Mouse (Mus musculus) layer of hippocampus, postnatal 36 days (tissue): ENCODE data around the gene Fam20c. TPM values are rescaled to one million over a fixed set of nuclear protein-coding genes. Genes with fewer than 3 reads are reported as not detected.

Source experiments
- DNase-seq, 2 experiments: peaks; one replicate each; pipeline ENCODE4 v3.0.0; 2022
- total RNA-seq, 2 experiments: library from RNA; stranded (reverse); gene quantifications; 2 replicates each; pipeline ENCODE4 v1.2.3; 2021

The Fam20c gene
- 10 to 100 TPM; 29.1 to 30.3 TPM for total RNA-seq

DNA sequence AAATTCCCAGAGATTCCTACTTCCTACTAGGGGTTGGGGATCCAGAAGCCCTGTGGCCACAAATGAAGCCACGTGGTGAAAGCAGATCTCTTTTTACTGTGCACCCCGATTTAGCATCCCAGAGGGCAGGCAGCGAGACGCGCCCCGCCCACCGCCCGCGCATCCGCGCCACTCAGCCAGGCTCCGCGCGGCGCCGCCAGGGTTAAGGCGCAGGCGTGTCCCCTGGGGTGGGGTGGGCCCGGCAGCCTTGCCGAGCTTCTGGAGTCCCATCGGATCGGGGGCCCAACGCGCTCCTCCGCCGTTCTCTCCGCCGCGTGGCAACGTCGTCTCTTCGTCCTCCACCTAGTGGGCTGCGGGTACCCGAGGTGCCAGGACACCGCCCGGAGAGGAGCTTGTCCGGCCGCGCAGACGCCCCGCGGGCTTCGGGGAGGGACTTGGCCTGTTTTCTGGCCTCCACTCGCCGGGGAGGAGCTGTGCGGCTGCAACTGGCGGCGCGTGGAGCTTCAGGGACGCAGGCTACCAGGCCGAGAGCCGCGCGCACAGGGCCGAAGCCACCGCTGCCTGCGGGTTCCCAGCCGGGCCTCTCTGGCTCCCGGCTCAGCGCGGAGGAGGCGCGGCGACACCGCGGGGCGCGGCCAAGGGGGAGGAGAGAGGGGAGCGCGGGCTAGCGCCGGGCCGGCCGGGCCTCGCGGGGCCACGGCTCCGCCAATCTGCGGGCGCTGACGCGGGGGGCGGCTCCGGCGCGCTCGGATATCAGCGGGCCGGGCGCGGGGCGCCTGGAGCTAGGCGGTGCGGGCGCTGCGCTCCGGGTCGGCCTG is at the start of gene Fam20c:
TSS of gene Fam20c (plus strand) at position 212 of the 818 bp plus-strand sequence.
- DNase-seq, result peak; percentile 81 to 85

DNA sequence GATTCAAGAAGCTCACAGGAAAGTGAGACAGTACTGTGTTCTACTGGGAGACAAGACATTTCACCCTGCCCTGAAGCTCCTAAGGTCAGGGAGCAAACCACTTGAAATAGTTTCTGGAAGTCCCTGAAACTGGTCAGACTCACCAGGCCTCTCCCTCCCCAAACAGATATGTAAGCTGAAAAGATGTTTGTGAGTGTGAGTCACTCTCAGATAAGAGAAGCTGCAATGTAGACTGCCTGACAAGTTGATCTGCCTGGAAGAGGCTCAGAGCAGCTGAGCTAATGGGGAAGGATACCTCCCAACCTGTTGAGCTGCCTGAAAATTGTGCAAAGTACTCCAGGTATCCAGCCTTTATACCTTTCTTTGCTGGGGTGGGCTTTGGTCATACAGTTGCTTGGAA is 46.9 kb upstream of the Fam20c start:
- DNase-seq, result no peak

DNA sequence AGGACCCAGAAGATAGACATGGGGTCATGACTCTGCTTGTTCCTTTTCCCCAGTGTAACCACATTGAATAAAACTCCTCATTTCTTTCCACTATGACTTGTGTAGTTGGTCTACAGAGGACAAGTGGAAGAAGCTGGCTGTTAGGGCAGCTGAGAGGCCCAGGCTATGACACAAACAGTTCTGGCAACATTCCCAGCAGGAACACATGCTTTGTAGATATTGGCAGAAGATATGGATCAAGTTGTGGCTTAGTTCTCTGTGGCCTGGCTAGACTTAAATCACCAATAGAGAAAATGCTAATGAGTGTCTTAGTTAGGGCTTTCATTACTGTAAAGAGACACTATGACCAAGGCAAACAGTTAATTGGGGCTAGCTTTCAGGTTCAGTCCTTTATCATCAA is 45.7 kb upstream of the Fam20c start:
- DNase-seq, result no peak

DNA sequence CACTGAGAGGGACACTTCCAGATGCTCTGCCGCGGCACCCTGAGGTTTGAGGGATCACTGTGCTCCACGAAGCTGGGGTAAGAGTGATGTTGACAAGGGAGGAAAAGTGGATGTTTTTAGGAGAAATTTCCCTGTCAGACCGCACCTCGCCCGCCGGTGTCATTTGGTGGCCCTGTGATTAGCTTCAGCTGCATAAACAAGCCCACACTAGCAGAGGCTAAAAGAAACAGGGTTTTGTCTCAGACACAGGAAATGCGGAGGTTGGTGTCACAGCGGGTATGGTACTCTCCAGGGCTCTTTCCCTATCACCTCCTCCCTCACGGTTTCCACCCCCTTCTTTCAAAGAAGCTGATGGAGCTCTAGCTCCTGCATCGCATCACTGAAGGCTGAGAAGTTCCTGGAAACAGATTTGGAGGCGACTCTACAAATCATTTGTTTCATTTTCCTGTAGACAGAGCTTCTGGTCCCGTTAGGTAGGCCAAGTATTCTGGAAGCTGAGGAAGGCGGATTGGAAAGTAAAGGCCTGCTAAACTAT is 38.7 kb upstream of the Fam20c start:
- no peak for DNase-seq

DNA sequence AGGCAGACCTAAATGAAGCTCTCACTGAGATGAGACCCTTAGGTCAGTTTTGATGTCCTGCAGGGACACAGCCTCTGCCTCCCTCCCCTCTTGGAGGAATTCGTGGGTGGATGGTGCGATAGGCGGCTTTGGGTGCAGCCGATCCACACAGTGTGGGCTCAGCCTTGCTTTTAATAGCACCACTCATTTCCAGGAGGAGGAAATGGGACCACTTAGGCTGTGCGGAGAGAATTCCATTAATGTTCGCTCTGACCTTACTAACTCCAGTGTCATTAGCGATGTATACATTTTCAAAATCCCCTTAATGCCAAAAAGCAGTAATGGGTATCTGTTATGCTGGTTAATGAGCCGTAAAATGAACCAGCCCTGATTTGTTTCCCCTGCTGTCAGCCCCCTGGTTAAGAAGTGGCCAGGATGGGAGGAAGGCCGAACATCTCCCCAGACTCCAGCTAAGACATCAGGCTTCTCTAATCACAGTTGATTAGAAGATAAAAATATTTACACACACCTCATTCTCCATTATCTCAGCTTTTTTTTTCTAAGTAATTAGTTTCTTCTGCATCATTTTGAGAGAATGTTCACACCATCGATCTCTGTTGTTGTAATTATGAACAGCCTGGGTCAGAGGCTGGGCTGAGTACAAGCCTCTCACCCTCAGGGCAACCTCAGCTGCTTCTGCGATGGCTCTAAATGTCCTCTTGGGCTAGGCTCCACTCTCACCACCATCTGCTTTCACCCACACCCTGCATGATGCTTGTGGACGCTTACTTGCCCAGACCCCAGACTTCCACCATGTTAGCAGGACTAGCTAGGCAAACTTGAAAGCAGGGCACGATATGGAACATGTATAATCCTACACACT is 33.8 kb upstream of the Fam20c start:
- no peak for DNase-seq

DNA sequence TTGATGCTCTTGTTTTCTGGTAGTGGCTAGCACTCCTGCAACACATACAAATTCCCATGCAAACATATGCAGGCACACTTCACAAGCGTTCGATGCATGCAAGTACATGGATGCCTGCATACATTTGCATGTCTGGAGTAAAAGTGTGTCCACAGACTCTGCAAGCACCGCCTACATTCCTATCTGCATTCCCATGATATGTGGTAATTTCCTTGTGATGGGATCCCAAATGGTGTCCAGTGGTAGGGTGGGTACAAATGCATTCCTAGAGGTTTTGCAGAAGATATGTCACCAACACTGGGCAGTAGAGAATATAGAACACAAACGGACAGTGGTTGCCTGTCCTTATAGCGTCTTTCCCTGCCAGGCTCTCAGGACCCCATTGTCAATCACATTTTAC is 29.9 kb upstream of the Fam20c start:
- DNase-seq, result no peak

DNA sequence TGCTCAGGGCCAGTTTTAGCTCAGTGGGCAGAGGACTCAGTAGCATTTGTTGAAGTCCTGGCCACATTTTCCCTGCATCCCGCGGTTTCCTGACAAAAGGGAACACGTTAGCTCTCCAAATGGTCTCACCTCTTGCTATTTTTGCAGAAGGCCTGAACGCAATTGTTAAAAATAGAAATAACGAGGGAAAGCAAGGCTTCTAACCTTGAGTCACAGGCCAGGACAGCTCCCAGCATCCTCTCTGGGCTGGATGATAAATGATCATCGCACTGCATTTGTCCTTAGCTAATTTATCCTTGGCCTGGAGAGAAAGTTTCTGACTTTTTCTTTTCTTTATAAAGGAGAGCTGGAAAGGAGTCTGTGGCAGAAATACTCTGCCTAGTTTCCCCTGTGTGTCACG is 29.2 kb upstream of the Fam20c start:
- DNase-seq, result no peak

DNA sequence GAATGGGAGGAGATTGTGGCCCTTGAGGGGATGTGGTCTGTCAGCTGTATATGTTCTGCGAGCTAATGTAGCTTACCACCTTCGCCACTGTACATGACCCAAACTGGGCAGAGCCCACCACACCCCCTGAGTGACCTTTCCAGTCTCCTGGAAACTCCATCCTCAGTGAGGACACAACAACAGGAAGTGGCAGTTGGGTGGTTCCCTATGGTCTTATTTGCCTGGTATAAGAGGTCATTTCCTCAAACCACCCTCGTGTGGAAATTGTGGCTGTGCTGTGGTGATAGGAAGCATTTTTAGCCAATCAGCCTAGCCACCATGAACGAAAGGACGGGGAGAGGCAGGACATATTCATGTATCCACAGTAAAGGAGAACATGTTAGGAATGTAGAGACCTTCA is 23.5 kb upstream of the Fam20c start:
- no peak for DNase-seq

DNA sequence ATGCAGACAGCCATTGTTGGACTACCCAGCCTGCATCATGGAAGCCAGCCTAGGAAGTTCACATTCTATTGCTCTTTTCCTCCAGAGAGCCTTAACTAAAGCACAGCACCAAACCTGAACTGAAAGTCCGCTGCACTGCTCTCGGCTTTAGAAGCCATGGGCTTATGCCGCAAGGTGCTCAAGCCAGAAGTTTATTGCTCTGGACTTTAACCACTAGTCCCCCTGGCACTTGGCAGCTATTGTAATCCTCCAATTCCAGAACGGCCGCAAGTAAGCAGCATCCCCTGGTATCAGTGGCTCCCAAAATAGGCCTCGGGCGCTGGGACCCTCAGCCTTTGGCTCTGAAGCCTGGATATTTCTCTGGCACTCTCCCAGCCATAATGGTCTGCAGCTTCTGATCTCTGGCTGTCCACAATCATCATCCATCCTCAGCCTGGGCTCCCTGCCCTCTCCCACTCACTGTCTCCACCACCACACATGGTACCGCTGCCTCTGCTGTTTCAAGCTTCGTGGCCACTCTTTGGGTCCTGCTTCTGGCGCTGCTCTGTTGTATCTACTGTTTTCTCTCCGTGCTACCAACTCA is 20.9 kb upstream of the Fam20c start:
- DNase-seq, result no peak

DNA sequence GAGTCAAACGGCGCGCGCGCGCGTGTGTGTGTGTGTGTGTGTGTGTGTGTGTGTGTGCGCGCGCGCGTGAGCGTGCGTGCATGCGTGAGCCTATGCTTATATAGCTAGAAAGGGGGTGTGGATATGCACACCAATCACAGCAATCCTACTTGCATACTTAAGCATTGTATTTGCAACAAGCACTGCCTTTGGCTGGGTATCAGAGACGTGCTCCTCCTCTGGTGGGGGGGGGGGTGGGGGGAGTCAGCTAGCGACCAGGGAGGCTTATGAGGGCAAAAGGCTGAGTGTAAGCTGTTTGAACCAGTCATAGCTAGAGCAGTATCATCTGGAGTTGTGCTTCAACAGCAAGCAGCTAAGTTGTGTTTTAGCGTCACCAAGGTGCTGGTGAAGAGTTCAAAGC is 20.3 kb upstream of the Fam20c start:
- DNase-seq, result no peak

DNA sequence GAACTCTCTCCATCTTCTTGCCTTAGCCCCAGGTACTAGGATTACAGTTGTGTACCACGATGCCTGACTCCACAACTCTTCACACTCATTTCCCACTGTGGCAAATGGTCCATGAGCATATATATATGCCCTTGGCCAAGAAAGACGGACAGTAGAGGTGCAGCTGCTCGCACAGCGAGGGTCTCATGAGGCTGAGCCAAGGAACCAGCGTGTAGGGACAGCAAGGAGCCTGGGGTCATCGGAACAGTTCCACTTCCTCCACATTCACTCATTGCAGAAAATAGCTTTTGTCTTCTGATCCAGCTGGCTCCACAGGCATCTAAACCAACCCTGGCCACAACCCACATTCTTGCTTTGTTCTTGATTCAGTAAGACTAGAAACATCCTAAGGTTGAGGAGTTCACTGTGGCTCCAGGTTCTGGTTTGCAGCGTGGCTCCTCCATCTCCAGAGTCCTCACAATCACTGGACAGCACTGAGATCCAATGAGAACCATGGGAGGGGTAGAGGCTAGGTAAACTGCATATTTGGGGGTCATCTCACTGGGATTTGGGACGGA is 19.0 kb upstream of the Fam20c start:
- no peak for DNase-seq

DNA sequence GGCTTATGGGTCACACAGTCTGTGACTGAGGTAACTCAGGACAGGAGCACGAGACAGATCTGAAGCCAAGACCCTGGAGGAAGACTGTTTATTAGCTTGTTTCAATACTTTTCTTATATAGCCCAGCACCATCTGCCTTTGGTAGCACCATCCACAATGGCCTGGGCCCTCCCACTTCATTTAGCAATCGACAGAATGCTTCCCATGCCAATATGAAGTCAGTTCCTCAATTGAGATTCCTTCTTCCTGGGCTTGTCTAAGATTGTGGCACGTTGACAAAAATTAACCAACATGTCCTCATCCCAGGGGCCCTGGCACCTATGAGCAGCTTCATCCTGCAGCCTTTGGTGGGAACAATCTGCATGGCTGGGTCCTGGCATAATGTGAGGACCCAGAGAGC is 14.2 kb upstream of the Fam20c start:
- no peak for DNase-seq

DNA sequence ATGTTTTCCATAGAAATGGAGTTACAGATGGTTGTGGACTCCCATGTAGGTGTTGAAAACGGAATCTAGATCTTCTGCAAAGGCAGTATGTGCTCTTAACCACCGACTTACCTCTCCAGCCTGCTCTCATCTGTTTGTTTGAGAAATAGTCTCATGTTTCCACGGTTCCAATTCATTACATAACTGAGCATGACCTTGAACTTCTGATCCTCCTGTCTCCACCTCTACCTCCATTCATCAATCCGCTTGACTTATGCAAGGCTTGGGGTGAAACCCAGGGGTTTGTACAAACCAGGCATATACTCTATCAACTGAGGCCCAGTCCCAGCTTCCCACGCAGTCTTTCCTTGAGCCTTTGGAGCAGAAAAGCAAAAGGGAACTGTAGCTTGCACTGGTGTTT is 12.8 kb upstream of the Fam20c start:
- DNase-seq, result no peak

DNA sequence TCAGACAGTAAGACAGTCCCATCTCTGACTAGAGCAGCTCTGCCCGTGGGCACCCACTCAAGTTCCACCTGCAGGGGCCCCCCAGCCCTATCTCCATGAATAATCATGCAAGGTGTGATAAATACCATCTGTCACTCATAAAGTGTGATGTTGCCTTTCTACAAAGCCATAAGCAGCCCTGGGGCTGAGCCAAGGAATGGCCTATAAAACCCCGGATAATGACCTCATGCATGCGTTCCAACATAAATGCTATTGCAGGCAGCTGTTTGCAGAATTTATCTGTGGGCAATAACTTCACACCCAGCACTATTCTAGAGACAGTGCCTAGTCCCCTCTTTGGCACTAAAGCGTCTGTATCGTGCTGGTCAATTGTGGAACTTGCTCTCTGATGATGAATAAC is 12.0 kb upstream of the Fam20c start:
- no peak for DNase-seq

DNA sequence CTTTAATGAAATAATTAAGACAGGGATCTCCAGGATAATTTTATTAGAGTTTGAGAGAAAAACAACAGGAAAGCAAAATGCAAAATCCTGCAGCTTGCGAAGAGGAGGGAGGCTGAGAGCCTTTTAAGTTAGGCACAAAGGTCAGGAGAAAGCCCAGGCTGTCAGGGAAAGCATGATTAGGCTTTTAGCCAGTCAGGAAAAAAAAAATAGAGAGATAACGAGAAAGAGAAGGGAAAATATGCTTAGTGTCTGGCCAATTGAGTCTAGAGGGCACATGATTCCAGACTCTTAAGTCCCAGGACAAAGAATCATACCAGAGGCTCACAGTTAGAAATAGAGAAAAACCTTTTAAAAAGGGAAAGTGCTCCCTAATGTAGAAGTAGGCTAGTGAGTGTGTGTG is 10.7 kb upstream of the Fam20c start:
- no peak for DNase-seq

DNA sequence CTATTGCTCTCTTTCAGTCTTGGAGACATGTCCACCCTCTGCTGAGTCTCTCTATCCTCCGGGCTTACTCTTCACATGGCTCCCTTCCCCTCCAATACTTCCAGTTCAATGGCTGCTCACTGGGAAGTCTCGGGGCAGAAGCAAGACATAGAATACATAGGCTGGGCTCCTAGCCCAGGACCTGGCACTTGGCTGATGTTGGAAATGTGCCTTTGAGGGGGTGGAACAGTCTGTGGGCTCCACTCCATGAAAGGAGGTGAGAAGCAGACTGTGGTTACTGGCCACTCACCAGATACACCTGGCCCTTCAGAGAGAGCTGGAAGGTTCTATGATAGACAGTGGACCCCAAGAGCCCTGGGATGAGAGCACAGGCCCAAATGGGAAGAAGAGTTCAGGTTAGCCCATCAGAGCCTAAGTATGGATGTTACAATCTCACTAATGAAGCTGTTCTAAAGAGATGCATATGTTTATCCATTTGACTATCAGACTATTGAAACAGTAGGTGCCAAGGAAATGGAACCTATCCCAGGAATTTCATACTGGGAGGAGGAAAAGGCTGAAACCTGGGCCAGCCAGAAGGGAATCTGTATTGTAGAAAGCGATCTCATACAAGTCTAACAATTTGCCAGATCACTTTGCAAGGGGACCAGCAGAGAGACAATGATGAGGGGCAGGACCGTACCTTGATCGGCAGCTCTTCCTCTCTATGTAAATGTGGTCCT is 8.8 kb upstream of the Fam20c start:
- no peak for DNase-seq

DNA sequence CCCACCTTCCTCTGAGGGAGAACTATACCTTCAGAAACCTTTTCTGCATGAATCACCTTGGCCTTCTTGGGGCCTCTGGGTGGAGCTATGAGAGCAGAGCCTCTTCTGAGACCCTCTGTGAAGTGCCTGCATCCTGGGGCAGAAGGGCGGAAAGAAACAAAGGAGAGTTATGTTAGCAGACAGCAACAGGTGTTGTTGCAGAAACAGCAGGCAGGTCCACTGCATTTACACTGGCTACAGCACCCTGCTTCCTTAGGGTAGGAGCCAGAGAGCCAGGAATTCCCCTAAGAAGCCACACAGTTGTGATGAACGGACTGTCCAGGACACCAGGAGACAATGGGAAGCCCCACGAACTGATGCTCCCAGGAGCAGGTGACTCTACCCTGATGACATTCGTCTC is 1.0 kb upstream of the Fam20c start:
- DNase-seq, result no peak

DNA sequence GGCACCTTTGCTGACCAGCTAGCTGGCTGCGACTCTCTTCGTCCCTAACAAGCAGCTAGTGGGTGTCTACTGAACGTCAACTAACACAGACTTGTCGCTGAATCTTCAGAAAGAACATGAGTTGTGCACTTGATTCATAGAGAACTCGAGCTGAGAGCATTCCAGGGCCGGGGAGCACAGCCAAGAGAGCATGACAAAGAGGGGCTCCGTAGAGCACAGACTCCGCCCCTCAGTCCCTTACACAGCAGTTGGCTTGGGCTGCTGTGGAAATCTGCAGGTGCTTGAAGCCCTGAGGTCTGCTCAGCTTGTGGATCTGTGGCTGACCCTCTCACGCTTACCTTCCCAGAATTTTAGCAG is 390 bp upstream of the Fam20c start:
- no peak for DNase-seq

DNA sequence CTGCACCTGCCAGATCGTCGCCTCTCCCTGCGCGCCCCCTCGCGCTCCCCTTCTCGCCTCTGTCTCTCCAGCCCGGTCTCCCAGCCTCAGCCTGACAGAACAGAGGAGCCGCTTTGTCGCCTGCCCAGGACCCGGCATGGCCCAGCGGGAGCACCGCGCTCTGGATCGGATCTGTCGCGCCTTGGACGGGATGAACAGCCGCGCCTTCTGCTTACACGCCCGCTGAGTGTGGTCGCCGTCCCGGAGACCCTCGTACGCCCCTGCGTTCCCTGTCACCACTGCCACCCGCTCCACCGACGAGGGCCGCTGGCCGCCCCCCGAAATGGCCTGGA is 773 bp downstream of the Fam20c start:
- no peak for DNase-seq

DNA sequence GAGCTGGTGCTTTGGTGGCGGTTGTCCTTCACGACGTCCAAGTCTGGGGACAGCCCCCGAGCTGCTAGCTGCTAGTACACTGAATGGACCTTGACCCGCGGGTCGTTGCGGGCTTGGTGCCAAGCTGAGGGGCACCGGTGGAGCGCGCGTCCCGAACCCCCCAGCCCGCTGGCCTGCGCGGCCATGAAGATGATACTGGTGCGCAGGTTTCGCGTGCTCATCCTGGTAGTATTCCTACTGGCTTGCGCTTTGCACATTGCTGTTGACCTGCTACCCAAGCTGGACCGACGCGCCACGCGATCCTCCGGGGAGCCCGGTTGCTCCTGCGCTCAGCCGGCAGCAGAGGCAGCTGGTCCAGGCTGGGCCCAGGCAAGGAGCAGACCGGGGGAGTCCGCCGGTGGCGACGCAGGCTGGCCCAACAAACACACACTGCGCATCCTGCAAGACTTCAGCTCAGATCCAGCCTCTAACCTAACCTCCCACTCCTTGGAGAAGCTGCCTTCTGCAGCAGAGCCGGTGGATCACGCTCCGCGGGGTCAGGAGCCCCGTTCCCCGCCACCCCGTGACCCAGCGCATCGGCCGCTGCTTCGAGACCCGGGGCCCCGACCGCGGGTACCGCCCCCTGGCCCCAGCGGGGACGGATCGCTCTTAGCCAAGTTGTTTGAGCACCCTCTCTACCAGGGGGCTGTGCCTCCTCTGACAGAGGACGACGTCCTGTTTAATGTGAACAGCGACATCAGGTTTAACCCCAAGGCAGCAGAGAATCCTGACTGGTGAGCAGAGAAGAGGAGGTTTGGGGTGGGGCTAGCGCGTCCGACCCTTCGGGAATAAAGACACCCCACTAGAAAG is 1.4 kb downstream of the Fam20c start:
- DNase-seq, result peak; percentile 29 to 30

DNA sequence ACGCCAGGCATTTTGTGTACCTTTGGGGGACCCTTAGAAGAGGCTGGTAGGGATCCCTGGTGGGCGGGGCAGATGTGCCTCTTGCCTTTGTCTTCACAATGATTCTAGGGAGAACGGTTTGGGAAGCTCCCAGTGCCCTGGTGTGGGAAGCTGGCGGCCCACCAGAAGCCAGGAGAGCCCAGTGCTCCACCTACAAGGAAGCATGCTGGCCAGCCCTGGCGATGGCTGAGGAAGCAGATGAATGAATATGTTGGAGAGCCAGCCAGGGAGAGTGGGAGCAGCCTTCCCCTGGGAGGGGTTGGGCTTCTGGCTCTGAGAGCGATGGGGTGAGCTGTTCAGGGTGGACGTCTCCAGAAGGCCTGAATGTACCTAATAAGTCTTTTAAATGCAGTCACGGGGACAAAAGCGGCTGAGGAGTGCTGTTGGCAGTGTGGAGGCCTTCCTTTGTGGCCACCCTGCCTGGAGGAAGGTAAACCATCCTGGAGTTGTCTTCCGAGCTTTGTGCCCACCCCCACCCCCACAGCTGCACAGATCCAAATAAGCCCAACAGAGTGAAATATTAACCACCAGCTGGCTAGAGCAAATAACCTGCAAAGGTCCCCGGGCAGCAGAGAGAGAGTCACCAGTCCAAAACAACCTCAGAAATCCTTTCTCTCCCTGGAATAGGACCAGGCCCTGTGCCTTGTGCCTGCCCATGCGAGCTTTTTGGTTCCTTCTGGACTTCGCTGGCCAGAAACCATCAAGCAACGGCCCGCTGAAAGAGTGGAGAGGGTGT is 2.2 kb downstream of the Fam20c start:
- DNase-seq, result peak; percentile 52 to 59
